Mouse (Mus musculus): ENCODE results near the gene Olfr55.
"Not testable (repeated sequence)": the region's sequence is repeated elsewhere in the genome, so short reads cannot be mapped to it uniquely, and the experiment has no call there.

Olfr55 gene

GRCm38 (mm10) chr17:33168147-33168546 is at the start of gene Olfr55:
TSS of gene Olfr55 (plus strand) at chr17:33168447.
- not testable (repeated sequence) for DNase-seq

GRCm38 (mm10) chr17:33124546-33124945 is 43.7 kb upstream of the Olfr55 start:
- no peak for DNase-seq

- DNase-seq: no peak
Observed at GRCm38 (mm10) chr17:33126257-33126656, 42.0 kb upstream of the Olfr55 start.

GRCm38 (mm10) chr17:33139261-33139820 is 28.9 kb upstream of the Olfr55 start, which contains the start of gene Morc2b:
TSS of gene Morc2b (minus strand) at chr17:33139683.
- no peak for DNase-seq

GRCm38 (mm10) chr17:33191002-33191401 is 22.8 kb downstream of the Olfr55 start, which contains the start of gene Olfr239:
TSS of gene Olfr239 (plus strand) at chr17:33191302.
- not testable (repeated sequence) for DNase-seq

- DNase-seq: no peak
Observed at GRCm38 (mm10) chr17:33221590-33221989, 53.3 kb downstream of the Olfr55 start, which contains the start of gene Olfr1564. TSS of gene Olfr1564 (minus strand) at chr17:33221690.

Data from lung, postnatal 4 days (tissue).